Mouse (Mus musculus) cerebellum, adult 9-11 months (tissue): ENCODE measurements around the gene Rbm17.
"Not testable (repeated sequence)": the region's sequence is repeated elsewhere in the genome, so short reads cannot be mapped to it uniquely, and the experiment has no call there.

Experiments used
- DNase-seq: peaks from one replicate; pipeline ENCODE4 v3.0.0; 2022

The Rbm17 gene

DNA sequence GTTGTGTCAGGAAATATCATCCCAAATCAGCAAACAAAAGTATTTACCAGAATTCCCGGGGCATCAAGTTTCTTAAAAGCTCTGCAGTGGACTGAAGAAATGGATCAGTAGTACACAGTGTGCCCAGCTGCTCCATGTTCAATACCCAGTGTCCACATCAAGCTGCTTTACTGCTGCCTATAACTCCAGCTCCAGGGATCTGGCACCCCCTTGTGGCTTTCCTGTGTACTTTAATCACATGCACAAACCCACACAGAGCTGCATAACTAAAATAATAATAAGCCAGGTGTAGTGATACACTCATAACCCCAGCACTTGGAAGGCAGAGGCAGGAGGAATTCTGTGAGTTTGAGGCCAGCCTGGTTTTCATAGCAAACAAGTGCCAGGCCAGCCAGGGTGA lies 61.3 kb downstream of the Rbm17 start:
- peak; percentile 64 for DNase-seq

- DNase-seq, result no peak
These were observed 61.8 kb downstream of the Rbm17 start for GRCm38 (mm10) chr2:11542121-11542520.

DNA sequence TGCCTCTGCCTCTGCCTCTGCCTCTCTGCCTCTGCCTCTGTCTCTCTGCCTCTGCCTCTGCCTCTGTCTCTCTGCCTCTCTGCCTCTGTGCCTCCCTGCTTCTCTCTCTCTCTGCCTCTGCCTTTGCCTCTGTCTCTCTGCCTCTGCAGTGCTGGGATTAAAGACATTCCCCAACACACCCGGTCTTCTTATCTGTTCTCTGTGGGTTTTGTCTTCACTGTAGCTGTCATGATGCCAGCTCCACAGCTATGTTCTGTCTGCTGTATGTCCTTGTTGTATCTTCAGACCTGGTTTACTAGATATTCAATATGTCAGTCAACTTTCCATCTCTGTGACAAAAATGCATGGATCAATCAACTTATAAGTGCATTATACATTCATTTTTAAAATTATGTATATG lies 62.4 kb downstream of the Rbm17 start:
- DNase-seq, result not testable (repeated sequence)

DNA sequence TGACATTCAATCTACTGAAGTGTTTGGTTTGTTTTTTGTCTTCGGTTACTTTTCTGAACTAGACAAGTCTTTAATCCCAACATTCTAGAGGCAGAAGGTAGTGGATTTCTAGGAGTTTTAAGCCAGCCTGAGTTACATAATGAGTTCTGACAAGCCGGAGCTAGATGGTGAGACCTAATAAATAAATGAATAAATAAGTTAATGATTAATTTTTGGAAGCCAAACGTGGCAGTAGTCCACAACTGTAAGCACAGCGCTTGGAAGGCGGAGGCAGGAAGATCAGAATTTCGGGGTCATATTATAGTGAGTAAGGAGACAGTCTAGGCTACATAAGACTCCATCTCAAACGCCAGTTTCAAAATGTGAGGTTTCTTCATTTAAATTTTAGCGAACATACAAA lies 68.0 kb downstream of the Rbm17 start:
- no peak for DNase-seq
